Mouse (Mus musculus): ENCODE measurements around the gene Mttp. TPM values are rescaled to one million over a fixed set of nuclear protein-coding genes. Genes with fewer than 3 reads are reported as not detected.

Gene Mttp
- polyA plus RNA-seq, 1 experiment: 6.2 TPM

GRCm38 (mm10) chr3:138156651-138157050, 11.9 kb upstream of the Mttp start:
- TF ChIP-seq EP300 (IDR thresholded peaks at IDR 0.05; ENCODE audit: insufficient read depth, low read depth, low read length): no peak
- TF ChIP-seq POLR2A (IDR thresholded peaks at IDR 0.05; ENCODE audit: insufficient read depth, low read length): no peak
- TF ChIP-seq CTCF (IDR thresholded peaks at IDR 0.05; ENCODE audit: low read depth, low read length): no peak

GRCm38 (mm10) chr3:138155062-138155461, 10.3 kb upstream of the Mttp start:
- H3K9ac ChIP-seq (ENCODE audit: low read depth, poor library complexity, severe bottlenecking): no peak overlapping the region
- H3K9me3 ChIP-seq (replicated peaks; ENCODE audit: control insufficient read depth, insufficient read depth, low read length, poor library complexity, severe bottlenecking): no peaks in the 10 kb centered on the region
- no peak for TF ChIP-seq EP300 (IDR thresholded peaks at IDR 0.05; ENCODE audit: insufficient read depth, low read depth, low read length)
- TF ChIP-seq CTCF (IDR thresholded peaks at IDR 0.05; ENCODE audit: low read depth, low read length): no peak
- TF ChIP-seq POLR2A (IDR thresholded peaks at IDR 0.05; ENCODE audit: insufficient read depth, low read length): no peak
- H3K36me3 ChIP-seq (ENCODE audit: control insufficient read depth, insufficient read depth, low read length, poor library complexity, severe bottlenecking): no peaks in the 10 kb centered on the region
- no peaks in the 10 kb centered on the region for H3K4me1 ChIP-seq (ENCODE audit: control insufficient read depth, insufficient read depth, low read length)
- H3K27me3 ChIP-seq (ENCODE audit: control insufficient read depth, insufficient read depth, low read length, poor library complexity, severe bottlenecking): no peaks in the 10 kb centered on the region
- no peak overlapping the region for H3K27ac ChIP-seq (ENCODE audit: insufficient read depth, low read length)
- no peak overlapping the region for H3K4me3 ChIP-seq (ENCODE audit: low read depth, low read length)

More at GRCm38 (mm10) chr3:138156651-138157050, 11.9 kb upstream of the Mttp start:
- H3K4me3 ChIP-seq (ENCODE audit: low read depth, low read length): no peak overlapping the region
- H3K4me1 ChIP-seq (ENCODE audit: control insufficient read depth, insufficient read depth, low read length): no peaks in the 10 kb centered on the region
- H3K27ac ChIP-seq (ENCODE audit: insufficient read depth, low read length): no peak overlapping the region
- H3K9me3 ChIP-seq (replicated peaks; ENCODE audit: control insufficient read depth, insufficient read depth, low read length, poor library complexity, severe bottlenecking): no peaks in the 10 kb centered on the region
- H3K36me3 ChIP-seq (ENCODE audit: control insufficient read depth, insufficient read depth, low read length, poor library complexity, severe bottlenecking): no peaks in the 10 kb centered on the region
- H3K27me3 ChIP-seq (ENCODE audit: control insufficient read depth, insufficient read depth, low read length, poor library complexity, severe bottlenecking): no peaks in the 10 kb centered on the region
- no peak overlapping the region for H3K9ac ChIP-seq (ENCODE audit: low read depth, poor library complexity, severe bottlenecking)

GRCm38 (mm10) chr3:138148811-138149210, 4.0 kb upstream of the Mttp start:
- Histone ChIP-seq H3K9me3 (replicated peaks; ENCODE audit: control insufficient read depth, insufficient read depth, low read length, poor library complexity, severe bottlenecking) (no peaks in the 10 kb centered on the region; the same call in 1 of the 2 replicates), H3K27me3 (ENCODE audit: control insufficient read depth, insufficient read depth, low read length, poor library complexity, severe bottlenecking) (no peaks in the 10 kb centered on the region), H3K9ac (ENCODE audit: low read depth, poor library complexity, severe bottlenecking) (no peak overlapping the region), H3K27ac (ENCODE audit: insufficient read depth, low read length) (no peak overlapping the region), H3K4me3 (ENCODE audit: low read depth, low read length) (no peak overlapping the region), H3K4me1 (ENCODE audit: control insufficient read depth, insufficient read depth, low read length) (no peaks in the 10 kb centered on the region), H3K36me3 (ENCODE audit: control insufficient read depth, insufficient read depth, low read length, poor library complexity, severe bottlenecking) (peaks cover 8% of the 10 kb centered on the region)
- TF ChIP-seq CTCF (IDR thresholded peaks at IDR 0.05; ENCODE audit: low read depth, low read length) (no peak), POLR2A (IDR thresholded peaks at IDR 0.05; ENCODE audit: insufficient read depth, low read length) (no peak), EP300 (IDR thresholded peaks at IDR 0.05; ENCODE audit: insufficient read depth, low read depth, low read length) (no peak)

- peak overlapping the region; percentile 92 for H3K4me3 ChIP-seq (ENCODE audit: low read depth, low read length)
- peak overlapping the region; percentile 99 for H3K27ac ChIP-seq (ENCODE audit: insufficient read depth, low read length)
- H3K4me1 ChIP-seq (ENCODE audit: control insufficient read depth, insufficient read depth, low read length): no peaks in the 10 kb centered on the region
- no peaks in the 10 kb centered on the region; the same call in 1 of the 2 replicates for H3K9me3 ChIP-seq (replicated peaks; ENCODE audit: control insufficient read depth, insufficient read depth, low read length, poor library complexity, severe bottlenecking)
- no peaks in the 10 kb centered on the region for H3K27me3 ChIP-seq (ENCODE audit: control insufficient read depth, insufficient read depth, low read length, poor library complexity, severe bottlenecking)
- H3K36me3 ChIP-seq (ENCODE audit: control insufficient read depth, insufficient read depth, low read length, poor library complexity, severe bottlenecking): peaks cover 5% of the 10 kb centered on the region
- TF ChIP-seq EP300 (IDR thresholded peaks at IDR 0.05; ENCODE audit: insufficient read depth, low read depth, low read length) (no peak), POLR2A (IDR thresholded peaks at IDR 0.05; ENCODE audit: insufficient read depth, low read length) (no peak), CTCF (IDR thresholded peaks at IDR 0.05; ENCODE audit: low read depth, low read length) (no peak)
- peak overlapping the region; percentile 90 for H3K9ac ChIP-seq (ENCODE audit: low read depth, poor library complexity, severe bottlenecking)
These were observed 617 bp downstream of the Mttp start for GRCm38 (mm10) chr3:138144060-138144641.

- Histone ChIP-seq H3K27ac (ENCODE audit: insufficient read depth, low read length) (peak within 1 kb of the TSS; percentile 99), H3K36me3 (ENCODE audit: control insufficient read depth, insufficient read depth, low read length, poor library complexity, severe bottlenecking) (no peaks in the 10 kb centered on the region), H3K9me3 (replicated peaks; ENCODE audit: control insufficient read depth, insufficient read depth, low read length, poor library complexity, severe bottlenecking) (no peaks in the 10 kb centered on the region), H3K4me1 (ENCODE audit: control insufficient read depth, insufficient read depth, low read length) (no peaks in the 10 kb centered on the region), H3K9ac (ENCODE audit: low read depth, poor library complexity, severe bottlenecking) (peak within 1 kb of the TSS; percentile 90), H3K4me3 (ENCODE audit: low read depth, low read length) (peak within 1 kb of the TSS; percentile 84), H3K27me3 (ENCODE audit: control insufficient read depth, insufficient read depth, low read length, poor library complexity, severe bottlenecking) (no peaks in the 10 kb centered on the region)
- peak; percentile 44 for TF ChIP-seq POLR2A (IDR thresholded peaks at IDR 0.05; ENCODE audit: insufficient read depth, low read length)
- no peak for TF ChIP-seq CTCF (IDR thresholded peaks at IDR 0.05; ENCODE audit: low read depth, low read length)
- 0 out of 2 replicates have a peak, but pooled peaks have one; percentile 56 for TF ChIP-seq EP300 (IDR thresholded peaks at IDR 0.05; ENCODE audit: insufficient read depth, low read depth, low read length)
These were observed 1.3 kb downstream of the Mttp start, which contains the start of gene Trmt10a for GRCm38 (mm10) chr3:138143315-138144059. Gene Trmt10a, plus strand, starts transcription at chr3:138143448.
